Mouse (Mus musculus) liver, embryonic 11.5 days (tissue): Measurements from ENCODE around the gene Mcm9. TPM values are rescaled to one million over a fixed set of nuclear protein-coding genes. Genes with fewer than 3 reads are reported as not detected.
"Not testable (repeated sequence)": the region's sequence is repeated elsewhere in the genome, so short reads cannot be mapped to it uniquely, and the experiment has no call there.

Experiments used
- ATAC-seq: fragments of 200-750 bp; cut with Nextera tagmentation; replicated peaks from 2 replicates; pipeline ENCODE4 v1.8.0; 2017; ENCODE audit warnings: moderate number of reproducible peaks, mild to moderate bottlenecking, moderate TSS enrichment, moderate library complexity; ENCODE audit not compliant: low FRiP score
- DNase-seq: peaks from one replicate; pipeline ENCODE4 v3.0.0-alpha.2; 2017; ENCODE audit warnings: low spot score
- H3K27ac ChIP-seq: fragments of 300-500 bp; sonication (generic); 2 replicates; pipeline ENCODE4 v1.5.1; 2014; ENCODE audit warnings: mild to moderate bottlenecking, low read depth, low read length, control low read depth
- H3K27me3 ChIP-seq: fragments of 300-500 bp; sonication (generic); replicated peaks from 2 replicates; pipeline ENCODE4 v1.6.1; 2014; ENCODE audit warnings: low read length, mixed read lengths; ENCODE audit not compliant: control insufficient read depth, insufficient read depth
- H3K36me3 ChIP-seq: fragments of 300-500 bp; sonication (generic); 2 replicates; pipeline ENCODE4 v1.6.1; 2014; ENCODE audit warnings: mild to moderate bottlenecking, low read length, moderate library complexity, mixed read lengths; ENCODE audit not compliant: control insufficient read depth, insufficient read depth
- H3K4me1 ChIP-seq: fragments of 300-500 bp; sonication (generic); replicated peaks from 2 replicates; pipeline ENCODE4 v1.6.1; 2014; ENCODE audit warnings: low read length, mixed read lengths; ENCODE audit not compliant: control insufficient read depth, insufficient read depth
- H3K4me2 ChIP-seq: fragments of 300-500 bp; sonication (generic); 2 replicates; pipeline ENCODE4 v1.6.1; 2014; ENCODE audit warnings: mild to moderate bottlenecking, control low read depth, moderate library complexity
- H3K4me3 ChIP-seq: fragments of 300-500 bp; sonication (generic); 2 replicates; pipeline ENCODE4 v1.5.1; 2014; ENCODE audit warnings: low read depth, low read length, control low read depth
- H3K9ac ChIP-seq: fragments of 300-500 bp; sonication (generic); 2 replicates; pipeline ENCODE4 v1.6.1; 2014; ENCODE audit warnings: low read depth, low read length, control low read depth
- H3K9me3 ChIP-seq: fragments of 300-500 bp; sonication (generic); 2 replicates; pipeline ENCODE4 v1.6.1; 2016; ENCODE audit warnings: low read length, inconsistent platforms, mixed read lengths; ENCODE audit not compliant: control insufficient read depth
- WGBS: fragments of 180-500 bp; shearing (Covaris S2); extraction: QIAGEN DNeasy Blood & Tissue Kit; methylation state at CpG from one replicate; pipeline ENCODE4 v1.1.7; 2014; 5-methylcytosine and 5-hydroxymethylcytosine counted together
- polyA plus RNA-seq: library from polyadenylated mRNA; unstranded; fragments of >200 nt; fragmentation: Nextera tagmentation; extraction: Ambion mirVana; gene quantifications from 2 replicates; pipeline ENCODE4 v1.2.1, GENCODE M21; 2014

Mcm9 gene
- polyA plus RNA-seq, 1 experiment from 2014 or later, result 9.2 TPM

DNA sequence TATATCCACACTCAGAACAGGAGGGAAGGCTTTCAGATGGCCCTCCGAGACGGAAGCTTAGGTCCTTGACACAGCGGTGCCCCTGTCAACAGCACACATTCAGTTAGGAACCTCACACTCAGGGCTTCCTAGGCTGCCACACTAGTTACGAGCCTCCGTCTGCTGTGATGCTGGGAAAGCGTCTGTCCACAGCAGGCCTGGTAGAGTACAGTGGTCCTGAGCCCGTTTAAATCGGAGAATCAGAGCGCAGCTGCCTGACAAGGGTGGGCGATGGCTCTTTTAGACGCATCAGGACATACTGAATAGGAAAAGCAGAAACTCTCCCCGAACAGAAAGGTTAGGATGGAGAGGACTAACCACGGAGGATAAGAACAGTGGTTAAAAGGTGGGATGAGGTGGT lies 127.8 kb downstream of the Mcm9 start:
- H3K9me3 ChIP-seq, result no peaks in the 10 kb centered on the region
- H3K27me3 ChIP-seq, result no peaks in the 10 kb centered on the region
- no peak overlapping the region for H3K27ac ChIP-seq
- no peak overlapping the region for H3K9ac ChIP-seq
- no peak for DNase-seq
- H3K4me2 ChIP-seq, result no peak overlapping the region
- no peak overlapping the region for H3K4me3 ChIP-seq
- no peak for ATAC-seq
- H3K4me1 ChIP-seq, result no peaks in the 10 kb centered on the region; the same call in 1 of the 2 replicates
- no peaks in the 10 kb centered on the region for H3K36me3 ChIP-seq
- WGBS, result 85% methylated on average over 13 of the region's 13 CpGs

DNA sequence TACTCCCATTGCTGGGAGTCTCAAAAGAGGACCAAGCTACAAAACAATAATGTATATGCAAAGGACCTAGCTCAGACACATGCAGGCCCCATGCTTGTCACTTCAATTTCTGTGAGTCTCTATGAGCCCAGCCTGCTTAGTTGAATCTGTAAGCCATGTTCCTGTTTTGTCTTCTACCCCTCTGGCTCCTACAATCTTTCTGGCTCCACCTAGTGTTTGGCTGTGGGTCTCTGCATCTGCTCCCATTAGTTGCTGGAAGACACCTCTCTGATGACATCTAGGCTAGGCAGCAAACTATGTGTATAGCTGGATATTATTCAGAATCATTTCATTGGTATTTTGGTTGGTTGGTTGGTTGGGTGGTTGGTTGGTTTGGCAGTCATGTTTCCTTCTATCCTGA lies 130.7 kb downstream of the Mcm9 start:
- Histone ChIP-seq H3K4me3 (no peak overlapping the region), H3K9me3 (no peaks in the 10 kb centered on the region), H3K36me3 (no peaks in the 10 kb centered on the region), H3K4me1 (no peaks in the 10 kb centered on the region; the same call in 1 of the 2 replicates), H3K9ac (no peak overlapping the region), H3K4me2 (no peak overlapping the region), H3K27me3 (no peaks in the 10 kb centered on the region), H3K27ac (no peak overlapping the region)
- DNase-seq (no peak), ATAC-seq (no peak)

DNA sequence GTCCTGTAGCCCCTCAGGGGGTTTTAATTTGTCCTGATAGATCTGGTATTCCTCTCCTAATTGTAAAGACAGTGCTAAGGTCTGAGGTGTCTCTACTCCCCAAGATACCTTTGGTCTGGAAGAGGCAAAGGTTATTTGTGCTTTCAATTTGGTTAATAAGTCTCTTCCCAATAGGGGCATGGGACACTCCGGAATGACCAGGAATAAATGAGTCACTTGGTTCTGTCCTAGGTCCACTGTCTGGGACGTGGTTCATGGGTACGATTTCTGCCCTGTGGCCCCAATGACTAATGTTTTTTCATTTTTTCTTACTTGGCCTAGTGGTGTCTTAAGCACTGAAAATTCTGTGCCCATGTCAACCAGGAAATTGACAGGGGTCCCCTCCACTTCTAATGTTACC lies 134.9 kb downstream of the Mcm9 start:
- not testable (repeated sequence) for H3K36me3 ChIP-seq, DNase-seq, H3K9ac ChIP-seq, H3K4me3 ChIP-seq, H3K4me2 ChIP-seq, H3K27ac ChIP-seq, ATAC-seq, H3K4me1 ChIP-seq, H3K27me3 ChIP-seq, H3K9me3 ChIP-seq
- 91% methylated on average over 3 of the region's 3 CpGs for WGBS

DNA sequence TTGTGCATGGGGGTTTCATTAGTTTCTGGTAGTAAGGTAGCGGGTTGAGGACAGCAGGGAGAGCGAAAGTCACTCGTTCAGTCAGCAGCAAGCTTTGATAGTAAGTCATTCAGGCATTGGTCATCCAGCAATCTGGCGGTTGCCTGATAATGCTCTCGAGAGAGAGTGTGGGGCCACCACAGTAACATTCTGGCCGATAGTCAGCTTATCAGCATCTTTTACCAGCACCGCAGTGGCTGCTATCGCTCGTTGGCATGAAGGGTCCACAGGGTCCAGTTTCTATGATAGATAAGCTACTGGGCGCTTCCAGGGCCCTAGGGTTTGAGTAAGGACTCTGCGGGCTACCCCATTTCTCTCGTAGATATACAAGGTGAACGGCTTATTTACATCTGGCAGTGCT lies 136.3 kb downstream of the Mcm9 start:
- Histone ChIP-seq H3K9me3 (peaks cover 2% of the 10 kb centered on the region; the same call in 1 of the 2 replicates), H3K27ac (no peak overlapping the region), H3K27me3 (no peaks in the 10 kb centered on the region), H3K4me3 (no peak overlapping the region), H3K4me2 (no peak overlapping the region), H3K4me1 (no peaks in the 10 kb centered on the region), H3K9ac (no peak overlapping the region), H3K36me3 (no peaks in the 10 kb centered on the region)
- ATAC-seq (no peak), DNase-seq (no peak)
- WGBS, result 78% methylated on average over 13 of the region's 13 CpGs

Other genes starting within 250 kb of the Mcm9 start
- 172 and 175 TPM in 2 replicates for gene Asf1a, start 33.7 kb downstream of the Mcm9 start, polyA plus RNA-seq
- 1.7 and 1.9 TPM in 2 replicates for gene Fam184a, start 120.7 kb upstream of the Mcm9 start, polyA plus RNA-seq